Mouse (Mus musculus) C2C12 (cell line): Measurements from ENCODE around the gene Scamp4. TPM values are rescaled to one million over a fixed set of nuclear protein-coding genes. Genes with fewer than 3 reads are reported as not detected.

Experiments used
- H3K27me3 ChIP-seq: one replicate; pipeline ENCODE4 v1.6.1; 2011; ENCODE audit not compliant: control insufficient read depth, insufficient read depth, insufficient read length
- H3K36me3 ChIP-seq: one replicate; pipeline ENCODE4 v1.6.1; 2011; ENCODE audit not compliant: control insufficient read depth, insufficient read depth
- H3K4me3 ChIP-seq: one replicate; pipeline ENCODE4 v1.5.1; 2011; ENCODE audit warnings: mild to moderate bottlenecking, control low read depth; ENCODE audit not compliant: poor library complexity, insufficient read depth, severe bottlenecking
- H3K79me2 ChIP-seq: one replicate; pipeline ENCODE4 v1.6.1; 2011; ENCODE audit not compliant: control insufficient read depth, insufficient read depth
- H3K79me3 ChIP-seq: one replicate; pipeline ENCODE4 v1.6.1; 2011; ENCODE audit warnings: low read depth, control low read depth
- H3ac ChIP-seq: one replicate; pipeline ENCODE3; 2011; ENCODE audit warnings: low read depth; ENCODE audit not compliant: control insufficient read depth, insufficient read length
- CEBPB ChIP-seq: IDR thresholded peaks from one replicate; pipeline ENCODE4 v1.6.1; 2011; ENCODE audit warnings: low read depth, mild to moderate bottlenecking, control low read depth, moderate library complexity
- CTCF ChIP-seq: IDR thresholded peaks from one replicate; pipeline ENCODE4 v1.5.1; 2011; ENCODE audit not compliant: control insufficient read depth, insufficient read depth, insufficient read length
- FOSL1 ChIP-seq: IDR thresholded peaks from one replicate; pipeline ENCODE4 v1.8.0; 2011; ENCODE audit warnings: mild to moderate bottlenecking, low read length; ENCODE audit not compliant: poor library complexity, insufficient read depth, severe bottlenecking
- MAX ChIP-seq: IDR thresholded peaks from one replicate; pipeline ENCODE4 v1.6.1; 2011; ENCODE audit warnings: mild to moderate bottlenecking, control low read depth
- MYOD1 ChIP-seq: IDR thresholded peaks from one replicate; pipeline ENCODE4 v1.6.1; 2011; ENCODE audit warnings: low read depth; ENCODE audit not compliant: control insufficient read depth, insufficient read length
- MYOG ChIP-seq: IDR thresholded peaks from one replicate; pipeline ENCODE4 v1.6.1; 2011; ENCODE audit not compliant: control insufficient read depth, insufficient read length; ENCODE audit errors: extremely low read depth
- USF1 ChIP-seq: IDR thresholded peaks from one replicate; pipeline ENCODE4 v1.6.1; 2011; ENCODE audit warnings: low read depth, mild to moderate bottlenecking, control low read depth, moderate library complexity
- polyA plus RNA-seq: library from polyadenylated mRNA; unstranded; fragments of >200 nt; fragmentation: generic; extraction: Trizol; gene quantifications from one replicate; pipeline ENCODE4 v1.2.1, GENCODE M21; 2012; ENCODE audit warnings: missing spikeins

Gene Scamp4
- polyA plus RNA-seq, 1 experiment: 119 TPM

- H3K79me3 ChIP-seq: peaks cover 7% of the 10 kb centered on the region
Measured at GRCm38 (mm10) chr10:80655406-80656129, 52.9 kb downstream of the Scamp4 start.

GRCm38 (mm10) chr10:80656130-80656862 lies 53.6 kb downstream of the Scamp4 start:
- peak overlapping the region; percentile 100 for H3ac ChIP-seq
- H3K79me2 ChIP-seq: peaks cover 40% of the 10 kb centered on the region
- H3K4me3 ChIP-seq: peak overlapping the region; percentile 89
- TF ChIP-seq FOSL1 (no peak), MAX (peak; percentile 35)
- H3K36me3 ChIP-seq: no peaks in the 10 kb centered on the region
- peaks cover 7% of the 10 kb centered on the region for H3K79me3 ChIP-seq
- H3K27me3 ChIP-seq: no peaks in the 10 kb centered on the region

More at GRCm38 (mm10) chr10:80655406-80656129, 52.9 kb downstream of the Scamp4 start:
- TF ChIP-seq MAX: no peak
- TF ChIP-seq FOSL1: no peak
- no peaks in the 10 kb centered on the region for H3K27me3 ChIP-seq
- H3ac ChIP-seq: peak overlapping the region; percentile 100
- H3K36me3 ChIP-seq: no peaks in the 10 kb centered on the region
- H3K79me2 ChIP-seq: peaks cover 40% of the 10 kb centered on the region
- H3K4me3 ChIP-seq: peak overlapping the region; percentile 89

GRCm38 (mm10) chr10:80656863-80657623 lies 54.4 kb downstream of the Scamp4 start, which contains the start of gene Btbd2:
Btbd2 (minus strand) TSS chr10:80657071.
- Histone ChIP-seq H3ac (peak within 1 kb of the TSS; percentile 100), H3K36me3 (no peaks in the 10 kb centered on the region), H3K79me3 (peaks cover 7% of the 10 kb centered on the region), H3K79me2 (peaks cover 38% of the 10 kb centered on the region), H3K27me3 (no peaks in the 10 kb centered on the region), H3K4me3 (peak within 1 kb of the TSS; percentile 89)
- TF ChIP-seq FOSL1: no peak
- no peak for TF ChIP-seq USF1
- TF ChIP-seq MAX: no peak
- no peak for TF ChIP-seq CEBPB
- no peak for TF ChIP-seq MYOD1
- no peak for TF ChIP-seq CTCF
- no peak for TF ChIP-seq MYOG

- TF ChIP-seq CEBPB (no peak), USF1 (no peak), FOSL1 (no peak), MYOG (no peak), MAX (no peak), MYOD1 (no peak), CTCF (no peak)
- H3K27me3 ChIP-seq: no peaks in the 10 kb centered on the region
Measured at GRCm38 (mm10) chr10:80658194-80658840, 55.6 kb downstream of the Scamp4 start.

GRCm38 (mm10) chr10:80658841-80659202 lies 56.1 kb downstream of the Scamp4 start:
- Histone ChIP-seq H3K79me2 (peaks cover 21% of the 10 kb centered on the region), H3ac (no peak overlapping the region), H3K79me3 (peaks cover 7% of the 10 kb centered on the region), H3K36me3 (no peaks in the 10 kb centered on the region), H3K27me3 (no peaks in the 10 kb centered on the region), H3K4me3 (no peak overlapping the region)
- TF ChIP-seq MYOG (no peak), CTCF (no peak), FOSL1 (no peak), USF1 (no peak), MAX (no peak), CEBPB (no peak), MYOD1 (no peak)

More at GRCm38 (mm10) chr10:80658194-80658840, 55.6 kb downstream of the Scamp4 start:
- Histone ChIP-seq H3K79me3 (peaks cover 7% of the 10 kb centered on the region), H3ac (no peak overlapping the region), H3K4me3 (no peak overlapping the region), H3K79me2 (peaks cover 26% of the 10 kb centered on the region), H3K36me3 (no peaks in the 10 kb centered on the region)
